Mouse (Mus musculus) cortical plate, adult 2 months (tissue): Measurements from ENCODE around the gene Myt1l.

Experiments used
- CTCF ChIP-seq: fragments of 200-500 bp; IDR thresholded peaks from 2 replicates; pipeline ENCODE4 v1.5.1; 2011; ENCODE audit warnings: mild to moderate bottlenecking, control low read depth, low read length; ENCODE audit not compliant: insufficient read depth; ENCODE audit errors: extremely low read depth
- POLR2A ChIP-seq: fragments of 200-500 bp; IDR thresholded peaks from 2 replicates; pipeline ENCODE4 v1.6.1; 2011; ENCODE audit warnings: mild to moderate bottlenecking, low read length, control low read depth; ENCODE audit not compliant: insufficient read depth; ENCODE audit errors: extremely low read depth

- TF ChIP-seq CTCF (no peak), POLR2A (no peak)
Observed at GRCm38 (mm10) chr12:29938376-29939041, 410.3 kb downstream of the Myt1l start.
